Mouse (Mus musculus): ENCODE measurements around the gene Izumo1. TPM values are rescaled to one million over a fixed set of nuclear protein-coding genes. Genes with fewer than 3 reads are reported as not detected.
"Not testable (repeated sequence)": the region's sequence is repeated elsewhere in the genome, so short reads cannot be mapped to it uniquely, and the experiment has no call there.

Izumo1 gene
- total RNA-seq, 2 experiments from 2014 or later, result 0.22 to 0.65 TPM

DNA sequence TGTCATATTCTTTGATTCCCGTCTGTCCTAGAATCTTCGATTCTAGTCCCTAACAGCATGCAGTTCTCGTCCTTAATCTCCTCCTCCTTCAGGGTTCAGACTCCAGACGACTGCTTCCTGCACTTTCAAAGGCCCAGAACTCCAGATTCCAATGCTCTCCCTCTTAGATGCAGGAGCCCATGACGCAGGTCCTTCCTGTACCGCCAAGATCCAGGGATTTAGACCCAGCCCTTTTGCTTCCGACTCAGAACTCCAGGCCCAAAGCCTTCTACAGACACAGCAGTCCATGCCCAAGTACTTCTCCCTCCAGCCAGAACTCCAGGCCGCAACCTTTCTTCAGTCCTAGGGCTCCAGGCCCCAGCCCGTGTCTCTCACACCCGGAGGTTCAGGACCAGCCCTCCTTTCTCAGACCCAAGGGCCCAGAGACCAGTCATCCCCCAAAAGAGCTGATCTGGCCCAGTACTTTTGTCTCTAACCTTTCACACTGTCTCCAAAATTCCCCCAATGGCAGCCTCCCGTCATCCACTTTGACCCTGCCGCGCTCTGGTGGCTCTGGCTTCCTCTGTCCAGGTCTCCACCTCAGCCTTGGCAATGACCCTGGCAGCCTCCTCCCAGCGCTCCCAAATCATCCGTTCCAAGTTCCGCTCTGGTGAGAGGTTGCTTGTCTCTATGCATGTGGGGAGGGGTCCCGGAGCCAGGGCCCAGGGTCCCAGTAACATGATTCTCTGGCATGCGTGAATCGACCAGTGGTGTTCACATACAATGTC, 18.8 kb downstream of the Izumo1 start:
- peak in 1 of 2 experiments; percentile 49 for DNase-seq

DNA sequence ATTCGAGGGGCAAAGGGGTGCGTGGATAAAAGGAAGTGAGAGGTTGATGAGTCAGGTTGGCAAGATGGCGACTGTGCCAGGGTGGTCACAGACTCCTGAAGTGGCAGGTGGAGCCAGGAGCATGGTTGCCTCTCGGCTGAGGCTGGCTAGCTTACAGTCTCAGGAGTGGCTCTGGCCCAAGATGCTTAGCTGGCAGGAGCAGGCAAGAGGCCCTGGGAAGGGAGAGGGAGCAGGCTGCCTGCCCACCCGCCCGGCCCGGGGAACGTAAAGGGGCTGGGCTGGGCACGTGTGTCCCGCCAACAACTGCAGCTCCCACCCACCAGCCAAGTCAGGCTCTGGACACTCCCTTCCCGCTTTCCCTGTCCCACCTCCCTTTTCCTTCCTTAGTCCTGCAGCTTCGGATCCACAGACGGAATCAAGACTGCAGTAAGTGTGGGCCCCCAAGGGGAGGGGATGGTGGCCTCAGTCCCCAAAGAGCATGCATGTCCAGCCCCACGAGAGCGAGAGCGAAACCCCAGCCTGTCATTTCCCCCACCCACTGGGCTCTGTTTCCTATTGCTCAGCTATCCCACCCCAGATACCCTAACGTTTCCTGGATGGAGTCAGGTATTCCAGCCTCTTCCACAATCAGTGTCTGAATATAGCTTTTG, 19.9 kb downstream of the Izumo1 start:
- intact Hi-C loops (cut with DNase I), result loop anchor here (2.0 kb wide), 1 partner anchor 41 kb away; no protein-coding TSS in a partner anchor
- DNase-seq, result peak; percentile 71 to 77

More for the DNA sequence above, 18.8 kb downstream of the Izumo1 start:
- intact Hi-C loops (cut with DNase I), result loop anchor here (2.0 kb wide), 1 partner anchor 42 kb away; no protein-coding TSS in a partner anchor

DNA sequence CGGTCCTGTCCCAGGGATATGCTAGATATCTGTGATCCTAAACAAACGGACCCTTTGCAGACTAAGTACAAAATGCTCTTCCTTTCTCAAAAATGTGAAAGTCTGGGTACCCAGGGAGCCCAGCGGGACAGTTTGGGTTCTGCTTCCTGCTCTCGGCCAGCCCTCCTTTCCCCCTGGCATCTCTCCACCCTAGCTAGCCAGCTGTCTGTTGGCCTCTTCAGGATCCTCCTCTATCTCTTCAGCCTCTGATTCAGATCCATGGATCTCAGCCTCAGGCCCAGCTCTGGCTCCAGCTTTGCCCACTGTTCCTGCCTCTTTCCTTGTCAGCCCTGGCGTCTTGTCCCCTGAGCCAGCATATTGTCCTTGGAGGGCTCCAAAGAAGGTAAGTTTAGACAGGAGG, 20.5 kb downstream of the Izumo1 start:
- DNase-seq, result peak in 1 of 2 experiments; percentile 48
- intact Hi-C loops (cut with DNase I), result no loop called here

DNA sequence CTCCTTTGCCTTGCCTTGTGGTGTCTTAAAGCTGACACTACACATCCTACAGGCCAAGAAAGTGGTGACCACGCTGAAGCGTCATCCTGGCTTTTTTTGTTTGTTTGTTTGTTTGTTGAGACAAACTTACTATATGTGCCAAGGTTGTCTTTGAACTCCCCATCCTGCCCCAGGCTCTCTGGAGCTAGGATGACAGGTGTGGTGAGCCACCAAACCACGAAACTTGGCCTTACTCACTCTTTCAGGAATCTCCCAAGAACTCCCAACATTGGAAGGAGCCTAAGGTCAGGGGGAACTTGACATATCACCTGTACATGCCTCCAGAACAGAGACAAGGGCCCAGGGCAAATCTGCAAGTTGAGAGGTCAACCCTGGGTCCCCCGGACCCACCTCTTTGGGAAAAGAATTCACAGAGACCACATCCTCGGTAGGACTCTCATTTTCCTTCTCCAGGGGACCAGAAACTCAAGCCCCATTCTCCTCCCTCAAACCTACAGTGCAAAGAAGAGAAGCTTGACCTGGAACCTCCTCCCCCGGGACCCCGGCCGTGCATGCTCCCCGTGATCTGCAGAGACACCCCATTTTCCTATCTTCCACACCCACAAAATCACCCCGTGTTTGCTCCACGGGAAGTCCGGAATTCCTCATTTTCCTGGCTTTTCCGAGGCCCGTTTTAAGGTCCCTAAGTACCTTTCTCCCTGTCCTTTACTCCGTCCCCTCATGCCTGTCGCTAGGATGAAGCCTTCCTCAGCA, 21.1 kb downstream of the Izumo1 start:
- intact Hi-C loops (cut with DNase I), result no loop called here
- no peak for DNase-seq

DNA sequence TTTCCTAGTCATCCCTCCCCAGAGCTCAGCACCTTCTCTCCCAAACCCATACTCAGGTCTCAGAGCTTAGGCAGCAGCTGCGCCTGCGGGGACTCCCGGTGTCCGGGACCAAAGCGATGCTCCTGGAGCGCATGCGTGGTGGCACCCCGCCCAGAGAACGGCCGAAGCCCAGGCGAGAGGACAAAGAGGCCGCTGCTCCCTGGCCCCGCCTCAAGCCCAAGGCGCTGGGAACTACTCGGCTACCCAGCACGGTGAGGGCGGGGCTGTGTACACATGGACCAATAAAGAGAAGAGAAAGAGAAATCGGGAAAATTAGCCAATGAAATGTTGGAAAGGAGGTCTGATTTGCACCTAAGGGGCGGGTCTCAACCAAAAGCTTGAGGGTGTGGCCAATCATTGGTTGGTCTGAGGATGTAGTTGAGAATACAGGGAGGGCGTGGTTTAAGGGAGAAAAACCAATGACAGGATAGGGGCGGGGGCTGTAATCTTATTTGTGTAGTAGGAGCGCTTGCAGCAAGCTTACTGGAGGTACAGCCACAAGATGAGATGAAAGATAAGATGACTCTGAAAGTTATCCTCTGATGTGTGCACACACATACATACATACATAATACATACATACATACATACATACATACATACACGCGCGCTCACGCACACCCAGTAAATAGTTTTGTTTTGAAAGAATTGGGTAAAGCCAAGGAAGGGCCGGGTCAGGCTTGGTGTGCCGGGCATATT, 22.0 kb downstream of the Izumo1 start:
- intact Hi-C loops (cut with DNase I), result no loop called here
- peak; percentile 93 for DNase-seq

DNA sequence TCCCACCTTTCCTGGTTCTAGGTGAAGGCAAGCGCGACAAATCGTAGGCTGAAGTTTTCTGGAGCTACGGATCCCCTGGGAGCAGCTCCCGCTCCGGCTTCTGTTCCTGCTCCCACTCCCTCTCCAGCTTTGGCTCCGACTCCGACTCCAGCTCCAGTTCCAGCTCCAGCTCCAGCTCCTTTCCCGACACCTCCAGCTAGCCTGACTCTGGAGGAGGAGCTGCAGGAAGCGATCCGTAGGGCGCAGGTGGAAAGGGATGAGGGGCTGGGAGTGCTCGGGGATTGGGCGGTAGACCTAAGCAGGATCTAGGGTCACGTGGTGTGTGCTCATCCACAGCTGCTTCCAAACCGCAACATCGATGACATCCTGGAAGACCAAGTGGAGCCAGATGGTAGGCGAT, 22.6 kb downstream of the Izumo1 start:
- intact Hi-C loops (cut with DNase I), result no loop called here
- DNase-seq, result peak; percentile 58 to 63

DNA sequence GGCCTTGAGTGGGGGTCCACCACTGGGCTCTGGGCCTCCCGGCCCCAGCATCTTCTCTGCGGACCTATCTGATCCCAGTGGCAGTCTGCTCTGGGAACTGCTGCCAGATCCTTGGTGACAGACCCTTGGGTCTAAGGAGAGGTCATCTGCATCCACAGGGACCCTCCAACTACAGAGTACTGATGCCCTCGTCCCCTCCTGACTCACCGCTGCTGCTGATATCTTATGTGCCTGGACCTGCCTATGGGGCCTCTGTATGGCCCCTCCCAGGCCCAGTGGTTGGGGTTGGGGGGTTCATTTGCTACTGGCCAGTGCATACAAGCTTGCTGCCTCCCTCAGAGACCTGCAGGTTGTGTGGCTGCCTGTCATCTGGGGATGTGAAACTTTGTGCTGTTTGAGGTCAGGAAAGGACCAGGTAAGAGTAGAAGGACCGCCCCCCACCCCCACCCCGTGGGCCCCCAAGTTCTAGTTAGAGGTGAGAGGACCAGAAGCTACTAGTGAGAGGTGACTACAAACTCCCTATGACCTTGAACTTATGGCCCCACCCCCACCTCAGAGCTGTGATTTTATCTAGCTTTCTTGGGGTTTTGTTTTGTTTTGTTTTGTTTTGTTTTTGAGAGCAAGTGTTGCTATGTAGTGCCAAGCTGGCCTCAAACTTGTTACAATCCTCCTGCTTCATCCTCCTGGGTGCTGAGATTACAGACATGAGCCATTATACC, 23.4 kb downstream of the Izumo1 start:
- intact Hi-C loops (cut with DNase I), result no loop called here
- no peak for DNase-seq

DNA sequence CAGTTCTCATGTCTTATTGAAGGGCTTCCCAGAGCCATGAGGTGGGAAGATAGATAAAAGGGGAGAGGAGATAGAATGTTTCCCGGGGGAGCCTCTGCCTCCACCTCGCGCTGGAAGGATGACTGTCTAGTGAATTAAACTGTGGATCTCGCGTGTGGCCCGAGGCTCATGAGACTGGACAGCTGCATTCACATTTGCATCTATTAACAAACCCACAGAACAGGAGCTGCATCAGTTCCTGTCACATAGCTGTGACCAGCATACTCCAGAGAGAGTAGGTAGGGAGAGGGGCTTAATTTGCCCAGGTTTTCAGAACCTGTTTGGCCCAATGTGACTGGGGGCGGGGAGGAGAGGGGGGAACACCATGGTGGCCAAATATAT, 24.0 kb downstream of the Izumo1 start:
- intact Hi-C loops (cut with DNase I), result no loop called here
- no peak for DNase-seq

DNA sequence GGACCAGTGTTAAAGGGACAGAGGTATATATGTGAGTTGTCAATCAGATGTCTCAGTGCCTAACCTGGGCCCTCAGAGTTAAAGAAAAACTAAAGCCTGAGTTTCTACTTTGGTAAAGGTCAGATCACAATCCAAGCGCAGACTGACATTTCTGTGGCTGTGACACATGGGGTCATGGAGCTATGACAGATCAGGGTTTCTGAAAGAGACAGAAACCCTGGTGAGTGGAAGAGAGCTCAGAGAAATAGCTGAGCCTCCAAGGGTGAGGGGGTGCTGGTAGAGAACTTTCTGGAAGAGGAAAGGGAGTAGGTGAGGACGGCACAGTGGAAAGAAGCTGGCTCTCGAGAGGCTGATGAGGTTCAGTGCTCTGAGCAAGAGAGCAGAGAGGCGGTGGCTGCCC, 25.1 kb downstream of the Izumo1 start:
- no peak for DNase-seq
- intact Hi-C loops (cut with DNase I), result no loop called here

DNA sequence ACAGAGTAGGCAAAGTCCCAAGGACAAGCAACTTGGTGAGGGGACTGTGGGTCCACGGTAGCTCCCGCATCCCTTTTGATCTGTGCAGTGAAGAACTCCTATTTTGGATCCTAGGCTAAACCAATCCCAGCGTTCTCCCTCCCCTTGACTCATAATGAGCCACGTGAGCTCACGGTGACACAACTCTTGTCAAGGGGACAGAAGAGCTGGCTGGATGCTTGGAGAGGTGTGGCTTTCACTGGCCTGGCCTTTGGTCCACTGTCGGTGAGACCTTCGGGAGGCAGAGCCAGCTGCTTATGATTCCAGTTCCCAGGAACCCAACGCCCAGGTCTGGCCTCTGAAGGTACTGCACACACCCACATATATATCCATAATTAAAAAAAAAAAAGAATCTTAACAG, 27.7 kb downstream of the Izumo1 start:
- intact Hi-C loops (cut with DNase I), result no loop called here
- DNase-seq, result peak; percentile 76 to 77

DNA sequence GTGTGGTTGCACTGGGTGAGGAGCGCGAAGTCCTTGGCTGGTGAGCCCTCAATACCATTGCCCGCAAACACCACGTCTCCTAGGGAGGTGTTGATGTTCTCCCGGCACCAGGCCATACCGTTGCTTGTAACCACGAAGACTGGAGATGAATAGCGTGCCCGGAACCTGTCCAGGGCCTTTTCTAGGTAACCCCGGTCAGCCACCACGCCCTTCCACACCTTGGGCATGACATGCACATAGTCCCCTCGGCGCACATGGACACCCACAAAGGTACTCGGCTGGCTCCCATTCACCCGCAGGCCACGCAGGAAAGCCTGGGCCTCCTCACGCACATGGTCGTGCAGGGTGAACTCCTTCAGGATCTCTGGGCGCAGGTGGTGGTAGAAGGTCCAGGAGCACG, 28.9 kb downstream of the Izumo1 start:
- DNase-seq; intact Hi-C loops (cut with DNase I): not testable (repeated sequence)

DNA sequence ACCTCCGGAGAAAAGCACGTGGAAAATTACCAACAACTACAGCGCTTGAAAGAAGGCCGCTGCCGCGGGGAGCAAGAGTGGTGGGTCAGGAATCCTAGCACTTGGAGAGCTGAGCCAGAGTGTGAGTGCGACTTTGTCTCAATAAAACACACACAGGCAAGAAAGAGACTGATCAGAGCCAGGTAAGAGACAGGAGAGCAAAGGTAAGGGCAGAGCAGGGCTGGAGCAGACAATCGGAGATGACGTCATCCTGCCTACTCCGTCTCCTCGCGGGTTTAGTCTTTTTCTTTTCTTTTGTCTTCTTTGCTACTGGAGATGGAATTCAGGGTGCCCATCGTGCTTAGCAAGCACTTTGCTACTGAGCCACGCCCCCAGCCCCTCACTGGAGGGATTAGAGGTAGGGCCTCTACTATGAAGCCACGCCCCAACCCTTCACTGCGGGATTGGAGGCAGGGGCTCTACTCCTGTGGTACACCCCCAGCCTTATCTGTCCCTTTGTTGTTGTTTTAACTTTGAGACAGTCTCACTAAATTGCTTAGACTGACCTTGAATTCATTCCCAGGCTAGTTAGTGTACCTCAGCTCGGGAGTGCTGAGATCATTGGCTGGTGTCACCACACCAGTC, 32.9 kb downstream of the Izumo1 start:
- no peak for DNase-seq
- intact Hi-C loops (cut with DNase I), result no loop called here

DNA sequence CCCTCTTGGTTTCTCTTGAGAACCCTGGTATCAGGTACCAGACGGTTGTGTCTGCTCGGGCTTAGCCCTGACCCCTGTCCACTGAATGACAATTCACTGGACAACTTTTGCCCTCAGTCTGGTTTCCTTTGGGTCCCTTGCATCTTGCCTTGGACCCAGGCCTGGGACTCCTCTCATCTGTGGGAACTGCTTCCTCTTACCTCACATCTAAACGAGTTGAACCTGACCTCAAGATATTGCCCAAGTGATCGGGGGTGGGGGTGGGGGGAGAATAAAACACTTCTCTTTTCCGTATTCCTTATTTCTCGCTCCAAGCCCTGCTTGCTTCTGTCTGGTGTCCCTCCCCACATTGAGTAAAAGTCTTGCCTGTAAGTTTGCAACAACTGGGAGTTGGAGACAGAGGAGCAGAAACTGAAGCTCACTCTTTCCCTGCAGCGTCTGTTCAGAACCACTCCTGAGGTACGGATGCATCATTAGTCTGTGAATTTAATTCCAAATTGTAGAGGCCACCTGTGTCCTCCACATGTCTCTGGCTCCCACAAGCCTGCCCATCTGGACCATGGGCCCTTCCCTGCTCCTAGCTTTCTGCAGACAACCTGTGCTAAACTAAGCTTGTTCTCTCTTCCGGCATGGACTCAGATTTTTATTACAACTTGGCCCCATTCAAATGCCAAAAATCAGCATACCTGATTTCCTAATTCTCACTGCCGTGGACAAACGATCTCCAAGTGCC, 39.3 kb downstream of the Izumo1 start:
- DNase-seq, result no peak
- intact Hi-C loops (cut with DNase I), result no loop called here

DNA sequence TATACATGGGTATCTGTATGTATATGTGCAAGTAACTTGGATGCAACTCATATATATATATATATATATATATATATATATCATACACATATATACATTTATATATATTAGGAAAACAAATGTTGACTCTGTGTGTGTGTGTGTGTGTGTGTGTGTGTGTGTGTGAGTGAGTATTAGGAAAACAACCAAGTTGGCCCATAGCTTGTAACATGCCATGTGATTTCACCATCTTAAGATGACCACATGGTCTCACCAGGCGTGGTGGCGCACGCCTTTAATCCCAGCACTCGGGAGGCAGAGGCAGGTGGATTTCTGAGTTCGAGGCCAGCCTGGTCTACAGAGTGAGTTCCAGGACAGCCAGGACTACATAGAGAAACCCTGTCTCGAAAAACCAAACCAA, 40.1 kb downstream of the Izumo1 start:
- intact Hi-C loops (cut with DNase I), result not testable (repeated sequence)

DNA sequence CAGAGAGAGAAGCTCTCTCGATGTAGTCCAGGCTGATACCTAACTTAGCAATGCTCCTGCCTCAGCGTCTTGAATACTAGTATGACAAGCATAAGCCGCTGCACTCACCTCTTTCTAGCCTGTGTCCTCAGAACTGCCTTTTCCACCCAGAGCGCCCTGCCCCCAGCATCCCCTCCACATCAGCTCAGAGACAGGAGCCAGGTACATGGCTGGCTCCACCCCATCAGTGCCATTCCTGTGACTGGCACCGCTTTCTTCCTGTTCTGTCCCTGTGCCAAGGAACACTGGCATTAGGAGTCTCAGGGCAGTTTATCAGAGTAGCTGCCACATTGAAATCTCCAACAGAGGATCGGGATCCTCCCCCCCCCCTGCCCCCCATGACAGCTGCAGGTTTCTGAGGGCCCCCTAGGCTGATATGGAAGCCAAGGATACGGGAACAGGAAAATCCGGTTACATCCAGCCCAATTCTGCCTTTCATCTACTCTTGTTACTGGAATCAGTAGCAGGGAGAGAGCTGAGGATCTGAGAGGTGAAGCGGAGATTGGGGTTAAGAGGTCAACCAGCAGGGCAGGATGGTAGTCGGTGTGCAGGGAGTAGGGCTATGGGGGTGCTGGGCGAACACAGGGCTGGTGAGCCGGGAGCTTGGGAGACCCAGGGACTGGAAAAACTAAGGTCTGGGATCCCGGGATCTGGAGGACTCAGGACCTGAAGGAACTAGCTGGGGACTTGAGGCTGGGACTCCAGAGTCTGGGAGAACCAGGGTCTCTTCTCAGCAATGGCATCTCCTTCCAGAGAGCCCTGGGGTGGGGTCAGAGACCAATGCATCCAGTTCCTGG, 43.9 kb downstream of the Izumo1 start:
- intact Hi-C loops (cut with DNase I), result no loop called here
- no peak for DNase-seq

More for the DNA sequence above, 40.1 kb downstream of the Izumo1 start:
- DNase-seq, result not testable (repeated sequence)

DNA sequence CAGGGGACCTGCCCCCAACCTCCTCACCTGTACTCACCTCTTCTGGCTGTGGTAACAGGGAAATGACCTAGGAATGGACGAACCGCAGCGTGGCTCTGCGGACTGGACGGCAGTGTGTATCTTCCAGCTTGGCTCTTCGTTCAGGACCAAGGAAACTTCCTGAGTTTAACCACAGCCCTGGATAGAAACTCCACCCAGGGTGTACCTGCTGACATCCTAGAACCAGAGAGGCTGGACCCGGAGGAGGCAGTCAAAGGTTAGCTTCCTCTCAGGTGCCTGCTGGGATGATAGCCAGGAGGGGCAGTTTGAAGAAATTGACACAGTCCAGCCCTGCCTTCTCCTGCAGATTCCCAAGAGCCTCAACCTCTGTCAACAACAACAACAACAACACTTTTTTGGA, 44.5 kb downstream of the Izumo1 start, which contains the start of gene Fut2:
TSS of gene Fut2 (minus strand) at position 234 of the 400 bp plus-strand sequence.
- DNase-seq, result no peak
- intact Hi-C loops (cut with DNase I), result no loop called here

DNA sequence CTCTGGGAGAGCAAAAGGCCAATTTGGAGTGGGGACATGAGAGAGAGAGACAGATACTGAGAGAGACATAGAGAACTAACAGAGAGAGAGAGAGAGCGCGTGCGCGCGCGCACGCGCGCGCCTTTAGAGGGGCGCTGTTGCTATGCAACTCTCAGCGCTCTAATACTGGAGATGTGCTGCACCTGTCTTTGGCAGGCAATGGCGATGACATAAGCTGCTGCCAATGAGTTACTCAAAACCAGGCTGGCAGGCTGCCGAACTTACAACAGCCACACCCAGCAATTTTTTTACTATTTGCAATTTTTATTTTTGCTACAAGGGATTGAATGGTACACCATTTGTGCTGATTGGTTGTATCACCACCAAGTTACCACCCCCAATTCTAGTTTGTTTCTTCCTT, 46.1 kb downstream of the Izumo1 start:
- intact Hi-C loops (cut with DNase I), result no loop called here
- DNase-seq, result no peak

DNA sequence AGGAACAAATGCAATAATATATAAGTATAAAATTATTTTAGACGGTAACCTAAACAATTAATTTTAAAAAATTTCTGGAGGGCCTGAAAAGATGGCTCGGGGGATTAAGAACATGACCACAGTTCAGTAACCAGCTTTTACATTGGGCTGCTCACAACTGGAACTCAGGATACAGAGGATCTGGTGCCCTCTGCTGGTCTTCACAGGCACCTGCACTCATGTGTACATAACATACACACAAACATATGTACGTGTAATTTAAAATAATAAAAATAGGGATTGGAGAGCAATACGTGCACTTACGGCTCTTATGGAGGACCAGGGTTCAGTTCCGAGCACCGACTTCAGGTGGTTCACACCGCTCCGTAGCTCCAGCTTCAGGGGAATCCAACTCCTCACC, 47.3 kb downstream of the Izumo1 start:
- DNase-seq, result no peak
- intact Hi-C loops (cut with DNase I), result no loop called here
